Mouse (Mus musculus) ES-E14 (cell line): ENCODE measurements around the gene Sgms2. TPM values are rescaled to one million over a fixed set of nuclear protein-coding genes. Genes with fewer than 3 reads are reported as not detected.

Source experiments
- DNase-seq: peaks from one replicate; pipeline ENCODE4 v3.0.0-alpha.2; 2013; ENCODE audit warnings: low read depth, low spot score
- H3K27ac ChIP-seq: 2 replicates; pipeline ENCODE4 v1.5.1; 2012; ENCODE audit warnings: low read depth, mild to moderate bottlenecking, low read length, moderate library complexity, mixed read lengths; ENCODE audit not compliant: poor library complexity, insufficient read depth, severe bottlenecking
- H3K36me3 ChIP-seq: 2 replicates; pipeline ENCODE4 v1.6.1; 2012; ENCODE audit warnings: mild to moderate bottlenecking, low read length, moderate library complexity, mixed read lengths; ENCODE audit not compliant: control insufficient read depth, poor library complexity, insufficient read depth, severe bottlenecking
- H3K4me1 ChIP-seq, 2 experiments: fragments of 150-350 bp in 1 of 2; sonication (generic) in 1 of 2; 2 replicates each; pipeline ENCODE4 v1.6.1; 2012; ENCODE audit warnings: low read length in 2 of 2, mild to moderate bottlenecking in 1 of 2, mixed read lengths in 1 of 2; ENCODE audit not compliant: control insufficient read depth in 2 of 2, insufficient read depth in 2 of 2, poor library complexity in 1 of 2
- H3K4me3 ChIP-seq, 2 experiments: fragments of 150-350 bp in 1 of 2; sonication (generic) in 1 of 2; 2 replicates each; pipeline ENCODE4 v1.5.1; 2012; ENCODE audit warnings: low read length in 2 of 2, low read depth in 1 of 2, mild to moderate bottlenecking in 1 of 2, mixed read lengths in 1 of 2; ENCODE audit not compliant: insufficient read depth in 1 of 2, poor library complexity in 1 of 2, severe bottlenecking in 1 of 2
- H3K9ac ChIP-seq: 2 replicates; pipeline ENCODE4 v1.6.1; 2012; ENCODE audit warnings: low read depth, mild to moderate bottlenecking, low read length, mixed read lengths; ENCODE audit not compliant: poor library complexity, insufficient read depth, severe bottlenecking
- H3K9me3 ChIP-seq: fragments of 150-350 bp; sonication (generic); 2 replicates; pipeline ENCODE4 v1.6.1; 2012; ENCODE audit warnings: low read depth, mild to moderate bottlenecking, low read length; ENCODE audit not compliant: control insufficient read depth, insufficient read depth
- CHD2 ChIP-seq: IDR thresholded peaks from 2 replicates; pipeline ENCODE4 v1.6.1; 2014; ENCODE audit warnings: mild to moderate bottlenecking, low read depth, low read length, inconsistent platforms
- HCFC1 ChIP-seq: IDR thresholded peaks from 2 replicates; pipeline ENCODE4 v1.6.1; 2012; ENCODE audit warnings: low read length, inconsistent platforms, borderline replicate concordance; ENCODE audit not compliant: insufficient read depth
- MAFK ChIP-seq: IDR thresholded peaks from 2 replicates; pipeline ENCODE4 v1.6.1; 2014; ENCODE audit warnings: mild to moderate bottlenecking, low read depth, low read length, inconsistent platforms; ENCODE audit not compliant: insufficient read depth
- ZC3H11A ChIP-seq: IDR thresholded peaks from 2 replicates; pipeline ENCODE4 v1.6.1; 2012; ENCODE audit warnings: low read depth, mild to moderate bottlenecking, inconsistent platforms, low read length, borderline replicate concordance
- ZNF384 ChIP-seq: IDR thresholded peaks from 2 replicates; pipeline ENCODE4 v1.6.1; 2012; ENCODE audit warnings: low read depth, low read length, inconsistent platforms
- in situ Hi-C, 2 experiments: fragments of 600-800 bp; cut with MboI; formaldehyde crosslinking; loops; one replicate each; pipeline ENCODE4 v1.15.1; 2025; ENCODE audit warnings: low sequenced_read_pairs in 2 of 2, inconsistent platforms in 1 of 2; ENCODE audit not compliant: unreplicated experiment in 2 of 2
- total RNA-seq: library from RNA; depleted of rRNA; stranded (reverse); fragments of 300-350 nt; gene quantifications from 2 replicates; pipeline ENCODE4 v1.2.3, GENCODE M21; 2012

The Sgms2 gene
- total RNA-seq, 1 experiment = 2.1 TPM

DNA sequence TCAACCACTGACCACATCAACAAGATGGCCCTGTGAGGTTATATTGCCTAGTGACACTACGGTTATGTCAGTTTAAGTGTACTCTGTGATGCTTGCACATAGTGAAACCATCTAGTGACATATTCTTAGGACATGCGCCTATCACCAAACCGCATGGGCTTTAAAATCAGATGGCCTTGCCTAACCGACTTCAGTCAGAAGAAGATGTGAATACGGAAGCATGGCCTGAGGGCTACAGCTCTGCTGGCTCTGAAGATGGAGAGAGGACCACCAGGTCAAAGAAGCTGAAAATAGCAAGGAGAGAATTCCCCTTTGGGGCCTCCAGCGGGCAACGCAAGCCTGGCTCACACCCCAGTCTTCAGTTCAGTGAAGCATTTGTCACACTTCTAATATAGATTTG lies 194.3 kb downstream of the Sgms2 start:
- DNase-seq = no peak
- H3K27ac ChIP-seq = no peak overlapping the region
- TF ChIP-seq MAFK (no peak), ZC3H11A (no peak), ZNF384 (no peak), CHD2 (no peak), HCFC1 (no peak)
- H3K4me1 ChIP-seq = no peaks in the 10 kb centered on the region; a peak in 1 of 4 replicates
- in situ Hi-C loops = no loop called here
- H3K9me3 ChIP-seq = no peaks in the 10 kb centered on the region
- H3K4me3 ChIP-seq = no peak overlapping the region
- no peak overlapping the region for H3K9ac ChIP-seq
- no peaks in the 10 kb centered on the region for H3K36me3 ChIP-seq

DNA sequence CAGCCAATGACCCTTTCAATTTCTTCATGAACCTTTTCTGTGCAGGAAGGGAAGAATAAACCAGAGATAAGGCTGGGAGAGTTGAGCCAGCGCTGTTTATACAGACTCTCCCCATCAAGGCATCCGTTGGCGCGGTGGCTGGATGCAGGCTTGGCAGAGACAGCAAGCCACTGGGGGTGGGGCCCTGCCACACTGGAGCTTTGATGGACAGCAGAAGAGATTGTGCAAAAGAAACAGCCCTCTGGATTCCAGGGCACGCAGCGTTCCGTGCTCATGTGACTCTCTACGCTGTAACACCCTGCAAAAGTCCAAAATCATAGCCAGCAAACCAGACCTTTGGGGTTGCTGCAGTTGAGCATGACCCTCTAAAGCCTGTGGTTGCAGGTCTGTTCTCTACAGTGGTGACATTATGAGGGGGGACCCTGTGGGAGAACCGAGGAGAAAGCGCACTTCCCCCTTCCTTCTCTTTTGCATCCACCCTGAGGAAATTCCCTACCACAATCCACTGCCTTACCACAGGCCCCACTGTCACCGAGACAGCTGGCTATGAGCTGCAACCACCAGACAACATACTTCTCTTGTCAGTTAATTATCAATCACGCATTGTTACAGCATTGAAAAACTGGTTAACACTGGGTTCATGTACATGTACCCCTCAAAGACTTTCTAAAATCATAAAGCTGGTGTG lies 195.6 kb downstream of the Sgms2 start:
- Histone ChIP-seq H3K4me3 (no peak overlapping the region), H3K9me3 (no peaks in the 10 kb centered on the region), H3K27ac (no peak overlapping the region), H3K9ac (no peak overlapping the region), H3K4me1 (peaks cover 0 to 2% of the 10 kb centered on the region in 2 experiments; a peak in 2 of 4 replicates), H3K36me3 (no peaks in the 10 kb centered on the region)
- in situ Hi-C loops = no loop called here
- DNase-seq = no peak
- TF ChIP-seq ZC3H11A (no peak), HCFC1 (no peak), MAFK (no peak), ZNF384 (no peak), CHD2 (no peak)

- Histone ChIP-seq H3K4me3 (no peak overlapping the region), H3K27ac (no peak overlapping the region), H3K9me3 (no peaks in the 10 kb centered on the region), H3K4me1 (peaks cover 0 to 2% of the 10 kb centered on the region in 2 experiments; a peak in 1 of 4 replicates), H3K36me3 (no peaks in the 10 kb centered on the region), H3K9ac (no peak overlapping the region)
- in situ Hi-C loops = no loop called here
- no peak for TF ChIP-seq ZC3H11A
- TF ChIP-seq CHD2 = no peak
- no peak for TF ChIP-seq MAFK
- no peak for TF ChIP-seq ZNF384
- TF ChIP-seq HCFC1 = no peak
- DNase-seq = no peak
These were observed 196.7 kb downstream of the Sgms2 start for GRCm38 (mm10) chr3:131294503-131294902.

- H3K27ac ChIP-seq = no peak overlapping the region
- no peak for DNase-seq
- no peaks in the 10 kb centered on the region for H3K9me3 ChIP-seq
- H3K4me1 ChIP-seq = peaks cover 0 to 2% of the 10 kb centered on the region in 2 experiments; a peak in 1 of 4 replicates
- no peak overlapping the region for H3K9ac ChIP-seq
- no peak for TF ChIP-seq MAFK
- no peak for TF ChIP-seq ZC3H11A
- TF ChIP-seq ZNF384 = no peak
- TF ChIP-seq HCFC1 = no peak
- TF ChIP-seq CHD2 = no peak
- H3K36me3 ChIP-seq = no peaks in the 10 kb centered on the region
- no peak overlapping the region for H3K4me3 ChIP-seq
- in situ Hi-C loops = no loop called here
These were observed 198.3 kb downstream of the Sgms2 start for GRCm38 (mm10) chr3:131292959-131293358.

GRCm38 (mm10) chr3:131292349-131292748 lies 198.9 kb downstream of the Sgms2 start:
- Histone ChIP-seq H3K4me1 (peaks cover 0 to 2% of the 10 kb centered on the region in 2 experiments; a peak in 1 of 4 replicates), H3K4me3 (no peak overlapping the region), H3K27ac (no peak overlapping the region), H3K9me3 (no peaks in the 10 kb centered on the region), H3K9ac (no peak overlapping the region), H3K36me3 (no peaks in the 10 kb centered on the region)
- no peak for TF ChIP-seq HCFC1
- no peak for TF ChIP-seq MAFK
- TF ChIP-seq CHD2 = no peak
- TF ChIP-seq ZC3H11A = no peak
- TF ChIP-seq ZNF384 = no peak
- no peak for DNase-seq
- in situ Hi-C loops = no loop called here
